Mouse (Mus musculus): ENCODE measurements around the gene Gm10309.

The Gm10309 gene

DNA sequence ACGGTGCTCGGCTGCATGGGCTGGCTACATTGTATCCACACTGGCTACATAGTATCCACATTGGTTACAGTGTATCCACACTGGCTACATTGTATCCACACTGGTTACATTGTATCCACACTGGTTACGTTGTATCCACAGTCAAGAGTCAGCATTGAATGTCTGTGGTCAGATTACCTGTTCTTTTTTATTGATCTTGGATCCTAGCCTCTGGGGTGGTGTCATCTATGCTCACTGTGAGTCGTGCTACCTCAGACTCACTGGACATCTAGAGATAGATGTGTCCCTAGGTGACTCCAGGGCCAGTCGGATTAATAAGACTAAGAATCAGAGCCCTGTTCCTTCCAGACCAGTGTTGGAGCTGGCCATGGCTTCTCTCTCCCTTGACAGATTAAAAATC lies 34.9 kb downstream of the Gm10309 start:
- DNase-seq (ENCODE audit: low spot score), result no peak

DNA sequence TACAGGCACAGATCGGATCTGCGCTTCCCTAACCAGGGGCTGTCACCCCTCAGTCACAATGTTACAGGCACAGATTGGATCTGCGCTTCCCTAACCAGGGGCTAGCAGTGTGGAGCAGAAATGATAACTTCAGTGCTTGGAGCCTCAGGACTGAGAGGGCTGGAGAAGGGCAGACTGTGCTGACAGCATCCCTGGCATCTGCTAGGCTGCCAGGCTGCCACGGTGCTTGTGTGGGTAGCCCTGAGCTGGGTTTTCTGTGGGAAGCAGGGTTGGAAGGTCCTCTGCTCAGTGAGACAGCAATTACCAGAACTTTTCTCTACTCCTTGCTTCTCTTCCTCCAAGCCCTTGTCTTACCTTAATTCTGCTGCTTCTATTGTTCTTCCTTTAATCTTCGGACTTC lies 37.1 kb downstream of the Gm10309 start:
- no peak for DNase-seq (ENCODE audit: low spot score)

DNA sequence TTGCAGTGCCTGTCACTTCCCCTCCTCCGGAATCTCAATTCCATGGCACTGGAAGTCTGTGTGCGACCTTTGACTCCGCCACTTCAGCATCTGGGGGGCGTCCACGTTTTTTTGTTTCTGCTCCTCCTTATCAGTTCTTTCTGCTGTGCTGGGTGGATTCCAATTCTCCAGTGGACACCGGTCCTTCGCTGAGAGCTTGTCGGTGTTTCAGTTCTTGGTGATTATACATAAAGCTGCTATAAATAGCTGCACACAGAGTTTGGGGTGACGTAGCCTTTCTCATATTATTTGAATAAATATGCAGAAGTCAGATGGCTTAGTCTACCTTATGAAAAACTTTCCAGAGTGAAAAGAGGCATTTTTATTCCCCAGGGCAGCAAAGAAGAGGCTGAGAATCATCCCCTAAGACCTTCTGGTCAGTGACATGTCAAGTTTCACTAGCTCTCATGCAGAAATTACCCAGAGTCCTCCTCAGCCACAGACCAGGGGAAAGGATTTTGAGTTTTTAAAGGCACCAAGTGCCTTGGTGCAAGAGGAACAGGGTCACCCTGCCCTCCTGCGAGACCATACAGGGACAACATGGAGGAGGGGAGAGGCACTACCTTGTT lies 37.6 kb downstream of the Gm10309 start:
- DNase-seq (ENCODE audit: low spot score), result no peak

DNA sequence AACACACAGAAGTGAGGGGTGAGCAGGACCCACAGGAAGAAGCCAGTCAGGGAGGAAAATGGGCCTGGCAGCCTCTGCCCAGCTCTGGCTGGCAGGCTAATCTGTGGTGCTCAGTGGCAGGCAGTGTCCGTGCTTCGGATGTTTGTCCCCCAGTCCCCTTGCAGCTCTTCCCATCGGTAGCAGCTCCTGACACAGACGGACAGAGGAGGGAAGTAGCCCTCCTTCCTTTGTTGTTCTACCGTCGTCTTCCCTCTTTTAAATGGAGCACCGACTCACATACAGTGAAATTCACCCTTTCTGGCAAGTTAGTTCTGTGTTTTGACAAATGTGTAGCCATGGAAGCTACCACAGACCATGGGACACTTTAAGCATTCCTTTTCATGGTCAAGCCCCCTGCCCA lies 38.2 kb downstream of the Gm10309 start:
- no peak for DNase-seq (ENCODE audit: low spot score)

DNA sequence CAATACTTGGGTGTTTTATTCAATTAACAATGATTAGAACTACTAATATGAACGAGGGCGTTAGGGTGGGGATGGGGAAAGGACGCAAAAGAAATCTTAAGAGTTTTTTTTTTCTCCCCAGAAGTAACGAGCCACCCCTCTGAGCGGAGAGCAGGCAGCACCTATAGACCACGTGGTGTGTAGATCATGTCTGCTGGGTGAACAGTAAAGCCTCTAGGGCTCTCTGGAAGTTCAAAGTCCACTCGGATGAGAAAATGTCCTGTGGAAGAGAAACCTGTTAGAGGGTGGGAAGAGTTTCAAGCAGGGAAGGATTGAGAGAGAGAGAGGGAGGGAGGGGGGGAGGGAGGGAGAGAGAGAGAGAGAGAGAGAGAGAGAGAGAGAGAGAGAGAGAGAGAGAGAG lies 38.6 kb downstream of the Gm10309 start:
- DNase-seq (ENCODE audit: low spot score), result no peak

DNA sequence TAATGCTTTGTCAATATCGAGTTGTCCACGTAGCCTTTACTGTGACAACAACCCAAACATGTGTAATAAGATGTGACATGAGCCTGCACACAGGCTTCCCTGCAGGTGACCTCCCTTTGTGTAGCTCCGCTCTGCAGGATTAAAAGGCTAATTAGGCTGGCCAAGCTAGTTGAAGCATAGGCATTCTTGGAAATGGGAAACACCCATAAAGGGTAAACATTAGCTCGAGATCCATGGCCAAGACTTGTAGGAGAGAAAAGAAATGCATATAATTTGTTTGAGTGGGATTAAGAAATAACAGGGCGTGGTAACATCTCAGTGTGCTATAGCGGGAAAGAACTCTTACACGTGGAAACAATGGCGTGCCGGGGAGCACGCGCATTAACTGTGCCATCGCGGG lies 39.2 kb downstream of the Gm10309 start:
- no peak for DNase-seq (ENCODE audit: low spot score)

DNA sequence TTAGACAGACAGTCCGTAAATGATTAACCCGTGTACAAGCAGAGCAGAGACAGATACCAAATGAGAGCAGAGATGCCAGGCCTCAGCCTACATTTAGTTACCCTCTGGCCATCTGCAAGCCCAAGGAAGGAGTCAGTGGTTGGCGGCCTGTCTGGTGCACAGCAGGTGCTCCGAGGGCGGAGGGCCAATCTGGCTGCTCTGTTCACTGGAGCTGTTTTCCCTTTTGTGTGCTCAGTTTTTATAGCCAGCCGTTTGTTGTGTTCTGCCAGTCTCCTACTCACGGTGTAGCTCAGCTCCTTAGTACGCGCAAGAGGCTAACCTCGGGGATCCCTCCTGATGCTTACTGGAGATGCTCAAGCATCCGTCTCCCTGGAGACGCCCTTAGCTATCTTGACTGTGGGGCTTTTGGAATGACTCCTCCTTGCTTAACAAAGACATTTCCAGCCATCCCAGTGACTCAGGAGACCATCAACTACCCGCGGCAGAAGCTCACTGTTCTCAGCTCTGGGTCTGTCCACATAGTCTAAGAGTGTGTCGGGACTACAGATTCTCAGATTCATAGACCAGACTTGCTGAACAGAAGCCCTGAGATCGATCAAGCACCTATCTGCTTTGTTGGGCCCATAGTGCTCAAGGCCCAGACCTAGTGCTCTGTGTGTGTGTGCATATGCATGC lies 40.2 kb downstream of the Gm10309 start:
- no peak for DNase-seq (ENCODE audit: low spot score)

DNA sequence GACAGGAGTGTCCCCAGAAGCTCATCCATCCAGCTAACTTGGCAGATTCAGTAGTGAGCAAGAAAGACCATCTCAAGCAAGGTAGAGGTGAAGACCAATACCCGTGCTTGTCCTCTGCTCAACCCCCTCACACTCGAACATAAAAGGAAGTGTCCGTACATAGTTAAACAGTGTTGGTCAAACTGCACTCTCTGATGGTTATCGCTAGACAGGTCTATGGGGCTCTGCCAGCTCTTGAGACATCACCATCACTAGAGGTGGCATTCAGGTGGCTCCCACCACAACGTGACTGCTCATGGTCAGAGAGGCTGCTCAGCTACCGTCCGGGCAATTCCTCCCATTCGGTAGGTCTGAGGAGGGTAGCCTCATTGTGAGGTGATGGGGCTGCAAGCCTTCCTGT lies 40.8 kb downstream of the Gm10309 start:
- no peak for DNase-seq (ENCODE audit: low spot score)

DNA sequence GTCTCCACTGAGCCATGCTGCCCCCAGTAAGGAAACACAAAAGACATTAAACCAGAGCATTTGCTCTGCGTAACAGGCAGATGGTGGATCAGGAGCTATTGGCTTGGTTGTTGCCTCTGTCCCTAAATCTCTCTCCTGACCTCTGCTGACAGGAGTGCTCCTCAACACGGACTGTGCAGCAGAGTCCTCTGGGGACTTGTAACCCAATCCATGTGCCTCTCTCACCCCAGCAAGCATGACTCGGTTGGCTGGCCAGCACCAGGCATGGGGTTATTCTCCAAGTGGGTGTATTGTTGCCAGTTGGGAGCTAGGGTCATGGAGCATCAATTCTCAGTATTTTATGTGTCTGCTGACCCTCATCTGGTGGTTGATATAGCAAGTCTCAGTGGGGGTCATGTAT lies 41.7 kb downstream of the Gm10309 start:
- no peak for DNase-seq (ENCODE audit: low spot score)

DNA sequence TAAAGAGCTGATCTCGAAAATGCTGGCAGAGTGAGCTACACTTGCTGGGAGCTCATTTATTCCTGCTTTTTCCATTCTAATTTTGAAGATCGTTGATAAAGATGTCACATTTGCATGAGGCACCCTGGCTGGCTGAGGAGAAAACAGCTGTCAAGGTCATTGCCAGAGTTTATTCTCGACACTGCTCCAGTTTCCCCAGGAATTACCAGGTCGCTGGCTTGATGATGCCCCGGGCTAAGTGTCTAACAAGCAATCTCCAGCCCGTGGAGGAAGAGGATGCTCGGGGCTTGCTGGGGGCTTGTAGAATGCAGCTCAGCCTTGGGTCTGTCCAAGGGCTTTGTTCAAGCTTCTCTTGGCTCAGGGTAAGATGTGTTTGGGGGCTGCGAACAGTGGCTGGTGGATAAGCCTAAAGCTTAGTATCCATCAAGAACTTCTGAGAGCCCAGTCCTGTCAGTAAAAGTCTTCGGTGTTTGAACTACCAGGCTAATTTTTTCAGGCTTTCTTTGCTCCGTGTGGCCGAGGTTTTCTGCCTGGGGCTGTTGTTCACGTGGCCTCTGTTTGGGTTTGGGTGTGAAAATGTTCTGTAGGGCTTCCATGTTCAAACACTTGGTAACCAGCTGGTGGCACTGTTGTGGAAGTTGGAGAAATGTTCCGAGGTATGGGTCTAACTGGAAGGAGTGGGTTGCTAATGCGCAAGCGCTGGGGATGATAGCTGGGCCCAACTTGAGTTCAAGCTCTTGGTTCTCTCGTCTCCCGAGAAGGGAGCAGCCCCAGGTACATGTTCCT lies 44.2 kb downstream of the Gm10309 start:
- no peak for DNase-seq (ENCODE audit: low spot score)

DNA sequence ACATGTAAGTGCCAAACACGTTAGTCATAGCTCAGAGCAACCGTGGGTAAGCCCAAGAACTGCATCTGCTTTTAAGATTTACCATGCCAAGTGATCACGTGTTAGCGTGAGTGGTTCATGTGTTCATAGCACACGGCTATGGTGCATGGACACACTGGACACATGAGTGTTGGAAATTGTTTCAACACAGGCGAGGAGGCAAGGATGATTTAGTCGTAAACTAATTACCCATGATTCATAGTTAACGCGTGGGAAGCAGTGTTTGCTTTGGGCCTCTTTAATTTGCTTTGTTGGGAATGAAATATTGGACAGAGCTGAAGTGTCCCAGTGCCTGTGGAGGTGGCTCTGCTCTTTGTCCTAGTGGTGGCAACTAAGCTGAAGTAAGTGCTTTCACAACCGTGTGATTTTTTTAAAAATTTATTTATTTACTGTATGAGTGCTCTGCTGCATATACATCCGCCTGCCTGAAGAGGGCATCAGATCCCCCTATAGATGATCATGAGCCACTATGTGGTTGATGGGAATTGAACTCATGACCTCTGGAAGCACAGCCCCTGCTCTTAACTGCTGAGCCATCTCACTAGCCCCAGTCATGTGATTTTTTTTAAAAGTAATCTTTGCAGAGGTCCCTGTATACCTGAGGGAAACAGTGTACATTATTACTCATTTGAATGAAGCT lies 46.6 kb downstream of the Gm10309 start:
- DNase-seq (ENCODE audit: low spot score), result no peak

DNA sequence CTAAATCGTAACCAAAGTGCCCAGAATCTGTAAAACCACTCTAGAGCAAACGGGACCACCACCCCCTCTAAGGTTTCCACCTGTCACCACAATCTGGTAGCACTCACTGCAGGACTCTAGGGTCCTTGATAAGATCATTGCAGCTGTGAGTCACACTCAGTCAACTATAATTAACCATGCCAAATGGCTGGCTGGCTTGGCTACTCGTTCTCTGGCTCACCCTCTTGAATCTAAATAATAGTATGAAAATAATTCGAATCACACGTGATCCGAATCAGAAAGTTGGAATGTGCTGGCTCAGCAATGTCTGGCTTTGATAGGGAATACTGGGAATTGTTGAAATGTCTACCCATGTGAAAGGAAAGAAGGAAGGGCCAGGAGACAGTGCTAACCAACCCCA lies 48.5 kb downstream of the Gm10309 start:
- no peak for DNase-seq (ENCODE audit: low spot score)

DNA sequence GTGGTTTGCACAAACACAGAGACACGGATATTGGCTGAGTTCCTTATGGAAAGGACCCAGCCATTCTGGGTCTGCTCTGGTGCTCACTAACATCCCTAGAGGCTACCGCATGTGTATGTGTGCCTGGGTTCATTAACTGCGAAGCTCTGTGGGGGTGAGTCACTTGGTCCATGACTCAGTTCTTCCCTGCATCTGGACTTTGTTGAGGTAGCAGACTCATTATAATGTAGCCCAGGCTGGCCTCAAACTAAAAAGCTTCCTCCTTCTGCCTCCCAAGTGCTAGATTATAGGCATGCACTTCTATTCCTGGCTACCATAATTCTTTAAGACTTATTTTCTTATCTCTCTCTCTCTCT lies 50.7 kb downstream of the Gm10309 start:
- no peak for DNase-seq (ENCODE audit: low spot score)

DNA sequence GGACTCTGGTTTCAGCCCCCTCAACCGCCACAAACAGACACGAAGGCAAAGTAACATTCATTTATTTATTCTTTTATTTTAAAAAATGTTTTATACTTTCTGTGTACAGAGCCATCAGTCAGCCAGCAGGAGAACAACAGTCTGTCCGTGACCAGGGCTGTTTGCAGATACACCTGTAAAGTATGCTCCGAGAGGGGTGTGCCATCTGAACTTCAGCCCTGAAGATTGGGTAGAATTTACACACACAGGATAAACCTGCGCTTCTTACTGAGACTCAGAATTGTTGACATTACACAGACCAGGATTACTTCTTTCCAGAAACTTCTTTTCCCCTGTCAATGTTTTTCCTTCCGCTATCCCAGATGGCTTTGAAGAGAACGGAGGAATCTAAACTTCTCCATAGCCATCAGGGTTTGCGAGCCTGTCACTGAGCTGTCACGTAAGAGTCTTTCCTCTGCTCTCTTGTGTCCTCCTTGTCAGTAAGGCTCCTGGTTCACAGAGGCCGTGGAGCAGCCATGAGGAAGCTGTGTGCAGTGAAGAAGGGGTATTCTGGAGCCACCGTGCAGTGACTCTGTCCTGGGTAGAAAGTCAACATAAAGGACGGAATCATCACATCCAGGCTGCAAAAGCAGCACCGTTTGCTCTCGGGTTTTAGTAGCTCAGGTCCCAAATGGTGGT lies 51.2 kb downstream of the Gm10309 start:
- DNase-seq (ENCODE audit: low spot score), result no peak

DNA sequence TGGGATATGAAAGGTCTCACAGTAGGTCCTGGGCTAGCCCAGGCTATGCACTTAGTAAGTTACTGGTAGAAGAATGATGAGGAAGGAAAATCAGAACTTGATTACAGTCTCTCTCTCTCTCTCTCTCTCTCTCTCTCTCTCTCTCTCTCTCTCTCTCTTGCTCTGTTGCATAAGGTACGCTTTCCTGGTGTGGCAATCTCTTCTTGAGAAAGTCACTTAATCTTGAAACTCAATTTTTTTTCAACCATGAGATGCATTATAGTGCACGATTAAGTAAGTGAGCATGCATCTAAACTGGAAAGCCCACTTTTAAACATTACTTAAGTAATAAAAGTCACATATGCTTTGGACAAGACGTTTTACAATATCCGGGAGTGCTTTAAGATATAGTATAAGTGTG lies 52.1 kb downstream of the Gm10309 start:
- DNase-seq (ENCODE audit: low spot score), result no peak

All from ovary, adult 18-20 months (tissue).